Mouse (Mus musculus) olfactory bulb, adult 2 months (tissue): ENCODE data around the gene Sav1.

Experiments
- CTCF ChIP-seq: fragments of 200-500 bp; IDR thresholded peaks from 2 replicates; pipeline ENCODE4 v1.5.1; 2012; ENCODE audit warnings: low read depth, mild to moderate bottlenecking, low read length, moderate library complexity; ENCODE audit not compliant: insufficient read depth
- POLR2A ChIP-seq: fragments of 200-500 bp; IDR thresholded peaks from 2 replicates; pipeline ENCODE4 v1.6.1; 2012; ENCODE audit warnings: mild to moderate bottlenecking, low read depth, low read length, moderate library complexity; ENCODE audit not compliant: insufficient read depth

GRCm38 (mm10) chr12:69968154-69968553, 18.6 kb downstream of the Sav1 start:
- no peak for TF ChIP-seq POLR2A
- no peak for TF ChIP-seq CTCF
